Mouse (Mus musculus) megakaryocyte, embryonic 14.5 days (primary cell): ENCODE data around the gene Pde4d.

Experiments used
- FLI1 ChIP-seq: IDR thresholded peaks from 2 replicates; pipeline ENCODE4 v1.6.1; 2012; ENCODE audit warnings: low read length, inconsistent platforms, mixed read lengths
- GATA1 ChIP-seq: IDR thresholded peaks from 3 replicates; pipeline ENCODE4 v1.6.1; 2012; ENCODE audit warnings: mixed read lengths, low read length, inconsistent platforms, borderline replicate concordance

DNA sequence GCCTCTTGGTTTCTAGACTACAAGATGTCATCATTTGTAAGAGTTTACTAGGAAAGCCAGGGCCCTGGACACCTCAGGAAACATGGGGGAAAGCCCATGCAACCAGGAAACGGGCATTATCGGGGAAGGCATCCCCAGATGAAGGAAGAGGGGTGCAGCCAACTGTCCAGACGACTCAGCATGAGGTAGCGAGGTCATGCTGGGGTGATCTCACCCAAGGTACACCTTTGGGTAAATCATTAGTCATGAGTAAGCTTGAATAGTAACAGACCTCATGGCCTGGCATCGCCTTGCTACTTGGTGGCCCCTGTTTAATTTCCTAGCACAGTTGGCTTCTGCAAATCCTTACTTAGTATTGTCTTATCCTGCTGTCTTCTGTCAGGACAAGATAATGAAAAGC, 1105.8 kb downstream of the Pde4d start:
- TF ChIP-seq GATA1 (no peak), FLI1 (no peak)
